Mouse (Mus musculus): ENCODE data around the gene Sp2. TPM values are rescaled to one million over a fixed set of nuclear protein-coding genes. Genes with fewer than 3 reads are reported as not detected.

Gene Sp2
- total and polyA plus RNA-seq, 3 experiments: 1.1 to 21.0 (median 2.8) TPM

DNA sequence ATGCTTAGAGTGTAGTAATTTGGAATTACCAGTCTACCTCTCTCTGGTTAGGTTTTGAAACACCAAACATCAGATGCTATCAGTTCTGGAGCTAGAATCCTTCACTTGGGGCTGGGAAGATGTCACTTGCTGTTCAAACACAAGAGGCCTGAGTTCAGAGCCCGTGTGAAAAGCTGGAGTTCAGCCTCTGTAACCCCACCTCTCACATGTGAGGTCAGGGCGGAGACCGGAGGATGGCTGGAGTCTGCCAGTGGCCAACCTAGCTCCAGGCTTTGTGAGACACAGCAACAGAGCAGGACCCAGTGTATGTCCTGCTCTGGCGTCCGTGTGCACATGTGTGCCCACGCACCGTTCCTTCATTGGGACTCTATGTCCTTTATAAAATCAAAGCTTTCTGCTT is 3.4 kb downstream of the Sp2 start:
- H3K4me1 ChIP-seq (ENCODE audit: control insufficient read depth in 1 of 2, insufficient read depth in 2 of 2): peaks cover 27 to 64% of the 10 kb centered on the region in 2 experiments
- H3K4me3 ChIP-seq (replicated peaks in 1 of 3; ENCODE audit: low read depth in 2 of 3, low read length in 2 of 3, poor library complexity in 1 of 3): no peak overlapping the region
- no peaks in the 10 kb centered on the region for H3K9me3 ChIP-seq (replicated peaks; ENCODE audit: low read length)
- dilution Hi-C loops (cut with MboI; ENCODE audit: extremely low pct_ligation_motif_present, extremely low pct_unique_long_range_greater_than_20kb, low sequenced_read_pairs) (no loop called here), in situ Hi-C loops (cut with MboI; ENCODE audit: low pct_ligation_motif_present, low pct_unique_long_range_greater_than_20kb, low sequenced_read_pairs) (no loop called here)
- H3K27me3 ChIP-seq (replicated peaks): no peaks in the 10 kb centered on the region
- no peak for TF ChIP-seq JUND (conservative IDR thresholded peaks at IDR 0.05; ENCODE audit: low read depth, low read length)
- no peak for TF ChIP-seq POLR2A (IDR thresholded peaks at IDR 0.05; ENCODE audit: low read depth, low read length)
- no peak for TF ChIP-seq ELF1 (IDR thresholded peaks at IDR 0.05; ENCODE audit: low read depth, low read length)
- TF ChIP-seq EP300 (IDR thresholded peaks at IDR 0.05; ENCODE audit: low read length): no peak
- TF ChIP-seq MAX (IDR thresholded peaks at IDR 0.05; ENCODE audit: low read length): no peak
- TF ChIP-seq CHD2 (IDR thresholded peaks at IDR 0.05; ENCODE audit: low read length): no peak
- no peak for TF ChIP-seq NELFE (IDR thresholded peaks at IDR 0.05; ENCODE audit: low read depth, low read length)
- no peak for TF ChIP-seq CTCF (conservative IDR thresholded peaks at IDR 0.05 in 1 of 2, IDR thresholded peaks at IDR 0.05 in 1 of 2; ENCODE audit: low read depth in 2 of 2, low read length in 2 of 2)
- TF ChIP-seq SIN3A (IDR thresholded peaks at IDR 0.05; ENCODE audit: low read length): no peak
- no peak for TF ChIP-seq TCF12 (IDR thresholded peaks at IDR 0.05; ENCODE audit: low read depth, low read length)
- no peak for TF ChIP-seq CHD1 (IDR thresholded peaks at IDR 0.05; ENCODE audit: low read depth, low read length)
- no peak for TF ChIP-seq GABPA (IDR thresholded peaks at IDR 0.05; ENCODE audit: insufficient replicate concordance, low read depth, low read length)
- no peak for TF ChIP-seq ZNF384 (IDR thresholded peaks at IDR 0.05; ENCODE audit: low read depth, low read length)
- TF ChIP-seq MAFK (IDR thresholded peaks at IDR 0.05; ENCODE audit: insufficient replicate concordance, low read length): no peak
- no peak for TF ChIP-seq TBP (conservative IDR thresholded peaks at IDR 0.05; ENCODE audit: low read depth, low read length)
- H3K79me2 ChIP-seq (replicated peaks; ENCODE audit: control insufficient read depth, extremely low read depth, insufficient read depth, poor library complexity, severe bottlenecking): peaks cover 27% of the 10 kb centered on the region
- DNase-seq (ENCODE audit: extremely low read depth): no peak
- H3K9ac ChIP-seq (ENCODE audit: insufficient read depth, low read depth): no peak overlapping the region
- H3K36me3 ChIP-seq (replicated peaks in 1 of 2; ENCODE audit: control insufficient read depth in 1 of 2, insufficient read depth in 1 of 2, low read length in 1 of 2): peaks cover 0 to 8% of the 10 kb centered on the region in 2 experiments
- no peak overlapping the region for H3K4me2 ChIP-seq (ENCODE audit: insufficient read depth, low read depth, poor library complexity, severe bottlenecking)
- no peak overlapping the region for H3K27ac ChIP-seq (ENCODE audit: insufficient read depth, low read depth)

DNA sequence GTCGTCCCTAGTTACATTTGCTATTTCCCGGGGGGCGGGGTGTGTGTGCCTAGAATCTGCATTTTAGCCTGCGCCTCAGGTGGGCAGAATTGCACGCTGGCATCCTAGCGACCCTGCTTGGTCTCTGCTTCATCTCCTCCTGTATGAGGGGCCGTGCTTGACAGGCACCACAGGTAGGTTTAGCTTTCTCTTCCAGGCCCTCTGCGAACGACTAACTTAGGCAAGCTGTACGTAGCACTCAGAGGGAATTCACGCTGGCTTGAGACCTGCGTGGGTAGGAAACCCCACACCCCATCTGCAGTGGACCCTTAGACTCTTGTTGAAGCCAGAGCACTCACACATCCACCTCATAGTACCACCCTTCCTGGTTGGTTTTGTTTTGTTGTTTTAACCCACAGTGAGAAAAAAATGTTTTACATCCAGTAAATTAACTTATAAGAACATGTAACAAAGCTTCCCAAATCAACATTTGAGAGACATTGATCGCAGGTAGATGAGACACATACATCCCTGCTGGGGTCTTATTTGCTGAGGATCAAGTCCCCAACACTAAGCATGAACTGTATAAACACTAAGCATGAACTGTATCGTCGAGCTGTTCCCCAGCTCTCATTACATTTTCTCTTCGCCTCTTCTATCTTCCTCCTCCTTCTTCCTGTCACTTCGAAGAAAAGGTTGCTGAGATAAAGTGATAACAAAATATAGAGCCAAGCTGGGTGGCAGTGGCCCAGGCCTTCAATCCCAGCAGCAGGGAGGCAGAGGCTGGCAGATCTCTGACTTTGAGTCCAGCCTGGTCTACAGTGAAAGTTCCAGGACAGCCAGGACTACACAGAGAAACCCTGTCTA is 4.1 kb downstream of the Sp2 start:
- peak overlapping the region; percentile 96 for H3K9ac ChIP-seq (ENCODE audit: insufficient read depth, low read depth)
- no peak for TF ChIP-seq TCF12 (IDR thresholded peaks at IDR 0.05; ENCODE audit: low read depth, low read length)
- no peak for TF ChIP-seq ZKSCAN1 (IDR thresholded peaks at IDR 0.05; ENCODE audit: borderline replicate concordance, low read depth, low read length)
- no peak for TF ChIP-seq NRF1 (IDR thresholded peaks at IDR 0.05; ENCODE audit: low read depth, low read length)
- no peak for TF ChIP-seq EP300 (IDR thresholded peaks at IDR 0.05; ENCODE audit: low read length)
- no peak; the same call in 1 of the 2 replicates for TF ChIP-seq SIN3A (IDR thresholded peaks at IDR 0.05; ENCODE audit: low read length)
- TF ChIP-seq POLR2A (IDR thresholded peaks at IDR 0.05; ENCODE audit: low read depth, low read length): no peak
- no peak for TF ChIP-seq IRF4 (IDR thresholded peaks at IDR 0.05; ENCODE audit: low read depth, low read length)
- no peak for TF ChIP-seq JUND (conservative IDR thresholded peaks at IDR 0.05; ENCODE audit: low read depth, low read length)
- no peak for TF ChIP-seq CTCF (conservative IDR thresholded peaks at IDR 0.05 in 1 of 2, IDR thresholded peaks at IDR 0.05 in 1 of 2; ENCODE audit: low read depth in 2 of 2, low read length in 2 of 2)
- no peak for TF ChIP-seq MAZ (IDR thresholded peaks at IDR 0.05; ENCODE audit: low read depth, low read length)
- no peak for TF ChIP-seq GABPA (IDR thresholded peaks at IDR 0.05; ENCODE audit: insufficient replicate concordance, low read depth, low read length)
- no peak for TF ChIP-seq CHD1 (IDR thresholded peaks at IDR 0.05; ENCODE audit: low read depth, low read length)
- no peak for TF ChIP-seq UBTF (IDR thresholded peaks at IDR 0.05; ENCODE audit: low read depth, low read length)
- 0 out of 2 replicates have a peak, but pooled peaks have one; percentile 0 for TF ChIP-seq ETS1 (conservative IDR thresholded peaks at IDR 0.05; ENCODE audit: low read depth, low read length)
- no peak for TF ChIP-seq KAT2A (IDR thresholded peaks at IDR 0.05; ENCODE audit: insufficient replicate concordance, low read length)
- TF ChIP-seq HCFC1 (IDR thresholded peaks at IDR 0.05; ENCODE audit: low read depth, low read length): no peak
- no peak for TF ChIP-seq ELF1 (IDR thresholded peaks at IDR 0.05; ENCODE audit: low read depth, low read length)
- no peak; the same call in none of the 2 replicates for TF ChIP-seq SMC3 (IDR thresholded peaks at IDR 0.05; ENCODE audit: low read depth, low read length)
- no peak for TF ChIP-seq ZNF384 (IDR thresholded peaks at IDR 0.05; ENCODE audit: low read depth, low read length)
- TF ChIP-seq MAFK (IDR thresholded peaks at IDR 0.05; ENCODE audit: insufficient replicate concordance, low read length): 0 out of 2 replicates have a peak, but pooled peaks have one; percentile 3
- no peak for TF ChIP-seq USF1 (IDR thresholded peaks at IDR 0.05; ENCODE audit: low read depth, low read length)
- no peak for TF ChIP-seq RAD21 (IDR thresholded peaks at IDR 0.05; ENCODE audit: low read depth, low read length)
- TF ChIP-seq MYC (IDR thresholded peaks at IDR 0.05; ENCODE audit: low read depth, low read length): no peak
- 0 out of 2 replicates have a peak, but pooled peaks have one; percentile 0 for TF ChIP-seq POLR2AphosphoS2 (IDR thresholded peaks at IDR 0.05; ENCODE audit: low read depth, low read length)
- TF ChIP-seq TBP (conservative IDR thresholded peaks at IDR 0.05; ENCODE audit: low read depth, low read length): no peak
- H3K79me2 ChIP-seq (replicated peaks; ENCODE audit: control insufficient read depth, extremely low read depth, insufficient read depth, poor library complexity, severe bottlenecking): peaks cover 34% of the 10 kb centered on the region
- peak overlapping the region; percentile 65; the same call in 1 of the 2 replicates for H3K27ac ChIP-seq (ENCODE audit: insufficient read depth, low read depth)
- no peaks in the 10 kb centered on the region for H3K27me3 ChIP-seq (replicated peaks)
- no peak for DNase-seq (ENCODE audit: extremely low read depth)
- H3K4me2 ChIP-seq (ENCODE audit: insufficient read depth, low read depth, poor library complexity, severe bottlenecking): peak overlapping the region; percentile 52
- H3K36me3 ChIP-seq (replicated peaks in 1 of 2; ENCODE audit: control insufficient read depth in 1 of 2, insufficient read depth in 1 of 2, low read length in 1 of 2): peaks cover 0 to 15% of the 10 kb centered on the region in 2 experiments
- no peaks in the 10 kb centered on the region for H3K9me3 ChIP-seq (replicated peaks; ENCODE audit: low read length)
- H3K4me3 ChIP-seq (replicated peaks in 1 of 3; ENCODE audit: low read depth in 2 of 3, low read length in 2 of 3, poor library complexity in 1 of 3): peak overlapping the region; percentile 78 to 91 (median 89)
- H3K4me1 ChIP-seq (ENCODE audit: control insufficient read depth in 1 of 2, insufficient read depth in 2 of 2): peaks cover 27 to 64% of the 10 kb centered on the region in 2 experiments
- dilution Hi-C loops (cut with MboI; ENCODE audit: extremely low pct_ligation_motif_present, extremely low pct_unique_long_range_greater_than_20kb, low sequenced_read_pairs) (no loop called here), in situ Hi-C loops (cut with MboI; ENCODE audit: low pct_ligation_motif_present, low pct_unique_long_range_greater_than_20kb, low sequenced_read_pairs) (no loop called here)

Measured in CH12.LX (cell line).